Mouse (Mus musculus): ENCODE data around the gene Samm50. TPM values are rescaled to one million over a fixed set of nuclear protein-coding genes. Genes with fewer than 3 reads are reported as not detected.

Gene Samm50
- total and polyA plus RNA-seq, 3 experiments, result 55.3 to 132 (median 79.3) TPM

DNA sequence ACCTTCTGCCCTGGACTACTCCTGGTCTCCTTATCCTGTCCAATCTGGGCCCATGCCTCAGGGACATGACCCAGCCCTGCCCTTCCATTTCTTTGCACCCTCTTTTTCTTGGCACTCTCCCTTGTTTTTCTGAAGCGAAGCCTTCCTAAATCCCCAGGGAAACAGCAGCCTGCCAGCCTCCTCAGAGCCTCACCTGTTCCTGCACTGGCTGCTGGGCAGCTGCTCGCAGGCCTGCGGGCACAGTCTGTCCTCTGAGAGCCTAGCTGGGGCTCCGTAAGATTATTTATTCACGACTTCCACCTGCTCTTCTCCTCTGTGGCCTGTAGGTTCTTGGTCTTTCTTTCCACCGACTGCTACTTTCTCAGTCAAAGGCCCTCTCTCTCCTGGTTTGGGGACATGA lies 10.0 kb upstream of the Samm50 start:
- peaks cover 0 to 20% of the 10 kb centered on the region in 2 experiments; a peak in 2 of 4 replicates for H3K4me1 ChIP-seq (ENCODE audit: control insufficient read depth in 1 of 2, insufficient read depth in 2 of 2)
- H3K4me3 ChIP-seq (replicated peaks in 1 of 3; ENCODE audit: low read depth in 2 of 3, low read length in 2 of 3, poor library complexity in 1 of 3), result no peak overlapping the region
- H3K9ac ChIP-seq (ENCODE audit: insufficient read depth, low read depth), result no peak overlapping the region
- H3K36me3 ChIP-seq (replicated peaks in 1 of 2; ENCODE audit: control insufficient read depth in 1 of 2, insufficient read depth in 1 of 2, low read length in 1 of 2), result peaks cover 0 to 6% of the 10 kb centered on the region in 2 experiments
- H3K9me3 ChIP-seq (replicated peaks; ENCODE audit: low read length), result no peaks in the 10 kb centered on the region
- no peak overlapping the region for H3K4me2 ChIP-seq (ENCODE audit: insufficient read depth, low read depth, poor library complexity, severe bottlenecking)
- dilution Hi-C loops (cut with MboI; ENCODE audit: extremely low pct_ligation_motif_present, extremely low pct_unique_long_range_greater_than_20kb, low sequenced_read_pairs), result no loop called here
- in situ Hi-C loops (cut with MboI; ENCODE audit: low pct_ligation_motif_present, low pct_unique_long_range_greater_than_20kb, low sequenced_read_pairs), result no loop called here
- DNase-seq (ENCODE audit: extremely low read depth), result no peak
- TF ChIP-seq CHD1 (IDR thresholded peaks at IDR 0.05; ENCODE audit: low read depth, low read length) (no peak), MAX (IDR thresholded peaks at IDR 0.05; ENCODE audit: low read length) (no peak), CHD2 (IDR thresholded peaks at IDR 0.05; ENCODE audit: low read length) (no peak)
- no peak overlapping the region for H3K27ac ChIP-seq (ENCODE audit: insufficient read depth, low read depth)
- H3K79me2 ChIP-seq (replicated peaks; ENCODE audit: control insufficient read depth, extremely low read depth, insufficient read depth, poor library complexity, severe bottlenecking), result no peaks in the 10 kb centered on the region
- H3K27me3 ChIP-seq (replicated peaks), result peaks cover 6% of the 10 kb centered on the region

DNA sequence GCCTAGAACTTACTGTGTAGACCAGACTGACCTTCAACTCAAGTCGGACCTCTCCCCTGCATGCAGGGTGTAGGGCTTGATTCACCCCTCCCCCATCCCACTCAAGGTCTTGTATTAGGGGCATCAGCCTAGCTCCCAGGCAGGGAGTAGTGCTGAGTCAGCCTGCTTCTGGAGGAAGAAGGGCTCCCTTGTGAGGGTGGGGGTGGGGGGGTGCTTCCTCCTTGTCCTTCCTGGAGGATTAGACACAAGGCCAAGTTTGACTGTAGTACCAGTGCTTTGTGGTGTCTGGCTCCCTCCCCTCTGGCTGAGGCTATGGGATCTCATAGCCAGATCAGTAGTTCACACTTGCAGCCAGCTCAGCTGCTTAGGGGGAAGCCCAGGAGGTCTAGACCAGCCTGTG lies 8.1 kb upstream of the Samm50 start:
- H3K4me3 ChIP-seq (replicated peaks in 1 of 3; ENCODE audit: low read depth in 2 of 3, low read length in 2 of 3, poor library complexity in 1 of 3), result no peak overlapping the region
- no peak overlapping the region for H3K27ac ChIP-seq (ENCODE audit: insufficient read depth, low read depth)
- H3K4me2 ChIP-seq (ENCODE audit: insufficient read depth, low read depth, poor library complexity, severe bottlenecking), result no peak overlapping the region
- peaks cover 0 to 27% of the 10 kb centered on the region in 2 experiments; a peak in 2 of 4 replicates for H3K4me1 ChIP-seq (ENCODE audit: control insufficient read depth in 1 of 2, insufficient read depth in 2 of 2)
- H3K79me2 ChIP-seq (replicated peaks; ENCODE audit: control insufficient read depth, extremely low read depth, insufficient read depth, poor library complexity, severe bottlenecking), result no peaks in the 10 kb centered on the region
- peaks cover 0 to 2% of the 10 kb centered on the region in 2 experiments for H3K36me3 ChIP-seq (replicated peaks in 1 of 2; ENCODE audit: control insufficient read depth in 1 of 2, insufficient read depth in 1 of 2, low read length in 1 of 2)
- dilution Hi-C loops (cut with MboI; ENCODE audit: extremely low pct_ligation_motif_present, extremely low pct_unique_long_range_greater_than_20kb, low sequenced_read_pairs) (no loop called here), in situ Hi-C loops (cut with MboI; ENCODE audit: low pct_ligation_motif_present, low pct_unique_long_range_greater_than_20kb, low sequenced_read_pairs) (no loop called here)
- H3K9ac ChIP-seq (ENCODE audit: insufficient read depth, low read depth), result no peak overlapping the region
- no peak for DNase-seq (ENCODE audit: extremely low read depth)
- H3K27me3 ChIP-seq (replicated peaks), result peaks cover 6% of the 10 kb centered on the region
- TF ChIP-seq TCF12 (IDR thresholded peaks at IDR 0.05; ENCODE audit: low read depth, low read length) (no peak), USF2 (conservative IDR thresholded peaks at IDR 0.05; ENCODE audit: low read depth, low read length) (no peak)
- H3K9me3 ChIP-seq (replicated peaks; ENCODE audit: low read length), result no peaks in the 10 kb centered on the region

DNA sequence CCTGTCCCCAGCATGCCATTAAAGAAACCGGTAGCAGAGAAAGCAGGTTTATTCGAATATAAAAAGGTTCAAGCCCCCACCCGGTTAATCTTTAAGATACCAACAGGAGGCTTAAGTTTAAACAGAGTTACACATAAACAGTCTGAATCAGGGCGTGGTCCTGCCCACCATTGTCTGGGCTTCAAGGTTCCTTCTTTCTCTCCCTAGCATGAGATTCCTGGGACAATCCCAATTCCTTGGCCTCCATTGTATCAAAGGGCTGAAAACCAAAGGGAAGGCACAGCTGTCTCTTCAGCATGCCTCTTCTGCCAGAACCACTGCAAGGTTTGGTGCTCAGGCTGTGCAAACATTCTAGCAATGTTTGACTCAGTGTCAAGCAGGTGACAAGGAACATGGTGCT lies 5.8 kb upstream of the Samm50 start:
- Histone ChIP-seq H3K4me2 (ENCODE audit: insufficient read depth, low read depth, poor library complexity, severe bottlenecking) (no peak overlapping the region), H3K36me3 (replicated peaks in 1 of 2; ENCODE audit: control insufficient read depth in 1 of 2, insufficient read depth in 1 of 2, low read length in 1 of 2) (no peaks in the 10 kb centered on the region), H3K27me3 (replicated peaks) (no peaks in the 10 kb centered on the region), H3K9me3 (replicated peaks; ENCODE audit: low read length) (no peaks in the 10 kb centered on the region), H3K27ac (ENCODE audit: insufficient read depth, low read depth) (no peak overlapping the region), H3K9ac (ENCODE audit: insufficient read depth, low read depth) (no peak overlapping the region), H3K79me2 (replicated peaks; ENCODE audit: control insufficient read depth, extremely low read depth, insufficient read depth, poor library complexity, severe bottlenecking) (no peaks in the 10 kb centered on the region), H3K4me3 (replicated peaks in 1 of 3; ENCODE audit: low read depth in 2 of 3, low read length in 2 of 3, poor library complexity in 1 of 3) (no peak overlapping the region), H3K4me1 (ENCODE audit: control insufficient read depth in 1 of 2, insufficient read depth in 2 of 2) (peaks cover 3 to 48% of the 10 kb centered on the region in 2 experiments)
- dilution Hi-C loops (cut with MboI; ENCODE audit: extremely low pct_ligation_motif_present, extremely low pct_unique_long_range_greater_than_20kb, low sequenced_read_pairs) (no loop called here), in situ Hi-C loops (cut with MboI; ENCODE audit: low pct_ligation_motif_present, low pct_unique_long_range_greater_than_20kb, low sequenced_read_pairs) (no loop called here)
- DNase-seq (ENCODE audit: extremely low read depth), result no peak
- TF ChIP-seq SMC3 (IDR thresholded peaks at IDR 0.05; ENCODE audit: low read depth, low read length) (no peak), MXI1 (IDR thresholded peaks at IDR 0.05; ENCODE audit: low read depth, low read length) (no peak), CTCF (conservative IDR thresholded peaks at IDR 0.05 in 1 of 2, IDR thresholded peaks at IDR 0.05 in 1 of 2; ENCODE audit: low read depth in 2 of 2, low read length in 2 of 2) (no peak), MEF2A (IDR thresholded peaks at IDR 0.05; ENCODE audit: borderline replicate concordance, low read depth, low read length) (no peak)

All from CH12.LX (cell line).